Mouse (Mus musculus): ENCODE data around the gene Gse1. TPM values are rescaled to one million over a fixed set of nuclear protein-coding genes. Genes with fewer than 3 reads are reported as not detected.

Gse1 gene
- polyA plus RNA-seq, 1 experiment from 2014 or later, result 24.0 TPM

DNA sequence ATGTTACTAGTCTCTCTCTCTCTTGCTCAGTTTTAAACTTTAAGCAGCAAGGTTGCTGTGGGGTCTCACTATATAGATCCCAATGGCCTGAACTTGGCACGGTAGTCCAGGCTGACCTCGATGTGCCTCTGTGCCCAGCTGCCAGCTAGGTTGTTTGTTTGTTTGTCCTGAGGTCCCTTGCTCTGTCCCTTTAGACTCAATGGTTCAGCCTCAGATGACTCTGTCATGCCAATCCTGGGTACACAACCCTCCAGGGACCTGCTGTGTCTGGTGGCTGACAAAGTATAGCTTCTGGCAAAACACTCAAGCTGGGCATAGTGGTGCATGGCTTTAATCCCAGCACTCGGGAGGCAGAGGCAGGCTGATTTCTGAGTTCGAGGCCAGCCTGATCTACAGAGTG is 20.2 kb downstream of the Gse1 start:
- ATAC-seq, result no peak
- H3K4me3 ChIP-seq, result no peak overlapping the region
- no peaks in the 10 kb centered on the region for H3K9me3 ChIP-seq (replicated peaks)
- 92% methylated on average over 4 of the region's 4 CpGs for WGBS
- H3K27me3 ChIP-seq, result no peaks in the 10 kb centered on the region
- H3K4me2 ChIP-seq, result no peak overlapping the region
- H3K4me1 ChIP-seq, result peaks cover 16% of the 10 kb centered on the region
- no peak overlapping the region for H3K27ac ChIP-seq
- no peak overlapping the region for H3K9ac ChIP-seq
- no peaks in the 10 kb centered on the region for H3K36me3 ChIP-seq (ENCODE audit: poor library complexity, severe bottlenecking)

DNA sequence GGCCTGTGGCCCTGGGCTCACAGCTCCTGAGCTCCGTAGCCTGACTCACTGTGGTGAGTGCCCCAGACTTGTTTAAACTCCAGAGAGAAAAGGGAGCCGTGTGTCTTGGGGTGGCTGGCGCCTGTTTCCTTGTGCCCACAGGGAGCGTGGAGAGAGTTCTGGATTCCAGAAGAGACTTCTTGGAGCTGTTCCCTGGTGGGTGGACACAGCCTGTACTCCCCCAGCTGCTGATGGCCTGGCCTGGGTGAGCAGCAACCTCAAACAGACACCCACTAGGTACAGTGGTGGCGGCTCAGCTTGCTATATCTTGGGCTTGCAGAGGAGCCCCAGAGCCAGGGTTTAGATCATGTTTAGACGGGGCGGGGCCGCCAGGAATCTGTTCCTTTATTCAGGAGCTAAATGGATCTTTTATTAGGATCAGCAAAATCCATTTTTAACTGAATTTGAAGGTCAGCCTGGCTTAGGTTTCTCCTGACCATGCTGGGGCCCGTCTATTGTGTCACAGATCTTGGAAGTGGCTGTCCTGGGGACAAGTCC is 21.6 kb downstream of the Gse1 start:
- Histone ChIP-seq H3K9me3 (replicated peaks) (no peaks in the 10 kb centered on the region), H3K36me3 (ENCODE audit: poor library complexity, severe bottlenecking) (no peaks in the 10 kb centered on the region), H3K27me3 (no peaks in the 10 kb centered on the region), H3K27ac (no peak overlapping the region), H3K4me1 (peaks cover 17% of the 10 kb centered on the region), H3K9ac (no peak overlapping the region; the same call in 1 of the 2 replicates), H3K4me2 (no peak overlapping the region), H3K4me3 (no peak overlapping the region)
- ATAC-seq, result no peak
- WGBS, result 64% methylated on average over 9 of the region's 9 CpGs

DNA sequence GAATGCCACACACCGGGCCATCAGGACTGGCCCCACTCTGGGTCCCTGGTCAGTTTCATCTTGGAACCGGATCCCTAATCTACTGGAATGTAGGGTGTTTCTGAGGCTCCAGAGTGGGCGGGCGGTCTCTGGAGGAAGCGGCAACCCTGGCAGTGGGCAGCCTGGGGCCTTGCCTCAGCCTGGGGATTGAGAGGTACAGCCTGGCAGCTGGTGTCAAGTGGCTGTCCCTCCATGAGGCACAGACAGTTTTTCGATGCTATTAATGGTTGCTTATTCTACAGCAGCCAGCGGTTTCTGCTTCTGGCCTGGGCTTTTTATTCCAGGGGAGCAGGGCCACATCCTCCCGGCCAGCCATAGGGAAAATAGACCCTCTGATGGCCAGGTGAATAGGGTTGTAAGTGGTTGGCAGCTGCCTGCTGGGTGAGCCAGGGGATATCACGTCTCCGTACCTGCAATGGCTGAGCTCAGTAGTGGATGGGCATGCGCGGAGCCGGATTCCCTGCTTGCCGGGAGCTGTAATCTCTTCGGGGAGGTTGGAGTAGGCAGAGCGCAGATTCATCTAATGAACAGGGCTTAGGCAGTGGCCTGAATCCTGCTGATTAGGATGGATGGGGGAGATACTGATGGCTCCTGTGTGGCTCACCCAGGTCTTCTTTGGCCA is 22.6 kb downstream of the Gse1 start:
- H3K9ac ChIP-seq, result 0 out of 2 replicates have a peak overlapping the region, but pooled peaks have one; percentile 30
- H3K9me3 ChIP-seq (replicated peaks), result no peaks in the 10 kb centered on the region
- peaks cover 22% of the 10 kb centered on the region for H3K4me1 ChIP-seq
- H3K4me2 ChIP-seq, result no peak overlapping the region
- WGBS, result 66% methylated on average over 16 of the region's 16 CpGs
- peak overlapping the region; percentile 54; the same call in 1 of the 2 replicates for H3K27ac ChIP-seq
- ATAC-seq, result no peak
- no peak overlapping the region for H3K4me3 ChIP-seq
- 0 out of 2 replicates have a peak, but pooled peaks cover 3% of the 10 kb centered on the region for H3K27me3 ChIP-seq
- no peaks in the 10 kb centered on the region for H3K36me3 ChIP-seq (ENCODE audit: poor library complexity, severe bottlenecking)

DNA sequence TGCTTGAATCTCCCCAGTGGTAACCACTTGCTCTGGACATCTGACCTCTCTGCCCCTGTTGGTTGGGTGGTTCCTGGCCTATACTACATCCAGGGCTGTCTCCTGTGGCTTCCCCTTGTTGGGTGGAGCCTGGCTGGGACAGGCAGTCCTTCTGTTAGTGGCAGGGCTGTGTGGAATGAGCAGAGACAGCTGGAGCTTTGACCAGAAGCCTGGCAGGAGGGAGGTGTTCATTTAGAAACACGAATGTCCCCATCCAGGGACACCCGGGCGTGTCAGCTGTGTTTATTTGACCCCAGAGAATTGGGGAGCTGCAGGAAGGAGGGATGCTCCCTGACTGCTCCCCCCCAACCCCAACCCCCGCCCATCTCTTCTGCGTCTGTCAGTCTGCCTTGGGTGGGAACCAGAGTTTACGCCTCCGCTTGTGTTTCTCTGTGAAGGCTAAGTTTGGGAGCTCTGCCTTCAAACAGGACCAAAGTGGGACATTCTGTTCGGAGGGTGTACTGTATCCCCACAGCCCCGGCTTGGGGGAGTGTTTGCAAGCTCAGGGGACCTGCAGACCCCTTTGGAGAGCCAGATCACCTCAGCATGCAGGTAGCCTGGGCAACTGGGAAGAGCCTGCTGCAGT is 23.3 kb downstream of the Gse1 start:
- no peak for ATAC-seq
- Histone ChIP-seq H3K27me3 (0 out of 2 replicates have a peak, but pooled peaks cover 3% of the 10 kb centered on the region), H3K4me3 (no peak overlapping the region), H3K4me1 (peaks cover 24% of the 10 kb centered on the region), H3K36me3 (ENCODE audit: poor library complexity, severe bottlenecking) (no peaks in the 10 kb centered on the region), H3K9ac (0 out of 2 replicates have a peak overlapping the region, but pooled peaks have one; percentile 30), H3K9me3 (replicated peaks) (no peaks in the 10 kb centered on the region), H3K27ac (peak overlapping the region; percentile 31; the same call in 1 of the 2 replicates), H3K4me2 (no peak overlapping the region)
- 71% methylated on average over 9 of the region's 9 CpGs for WGBS

DNA sequence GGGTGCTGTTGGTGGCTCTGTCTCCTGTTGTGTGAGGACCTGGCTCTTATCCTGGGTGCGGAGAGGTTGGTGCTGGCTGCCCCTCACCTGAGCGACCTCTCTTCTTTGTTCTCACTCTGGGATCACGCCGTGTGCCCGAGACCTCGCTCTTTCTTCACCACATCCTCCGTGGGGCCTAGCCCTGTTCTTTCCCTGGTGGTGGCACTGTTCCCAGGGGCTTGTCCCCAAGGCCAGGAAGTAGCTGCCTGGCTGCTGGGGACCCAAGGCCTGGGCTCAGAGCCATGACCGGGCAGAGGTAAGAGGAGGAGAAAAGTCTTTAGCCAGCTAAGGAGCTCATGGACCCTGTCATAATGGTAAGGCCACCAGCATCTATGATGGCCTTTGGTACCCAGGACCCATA is 25.4 kb downstream of the Gse1 start:
- Histone ChIP-seq H3K36me3 (ENCODE audit: poor library complexity, severe bottlenecking) (no peaks in the 10 kb centered on the region), H3K9me3 (replicated peaks) (no peaks in the 10 kb centered on the region), H3K4me1 (peaks cover 37% of the 10 kb centered on the region), H3K27ac (no peak overlapping the region), H3K4me2 (no peak overlapping the region), H3K4me3 (no peak overlapping the region), H3K9ac (no peak overlapping the region), H3K27me3 (0 out of 2 replicates have a peak, but pooled peaks cover 3% of the 10 kb centered on the region)
- ATAC-seq, result no peak
- WGBS, result 71% methylated on average over 8 of the region's 8 CpGs

DNA sequence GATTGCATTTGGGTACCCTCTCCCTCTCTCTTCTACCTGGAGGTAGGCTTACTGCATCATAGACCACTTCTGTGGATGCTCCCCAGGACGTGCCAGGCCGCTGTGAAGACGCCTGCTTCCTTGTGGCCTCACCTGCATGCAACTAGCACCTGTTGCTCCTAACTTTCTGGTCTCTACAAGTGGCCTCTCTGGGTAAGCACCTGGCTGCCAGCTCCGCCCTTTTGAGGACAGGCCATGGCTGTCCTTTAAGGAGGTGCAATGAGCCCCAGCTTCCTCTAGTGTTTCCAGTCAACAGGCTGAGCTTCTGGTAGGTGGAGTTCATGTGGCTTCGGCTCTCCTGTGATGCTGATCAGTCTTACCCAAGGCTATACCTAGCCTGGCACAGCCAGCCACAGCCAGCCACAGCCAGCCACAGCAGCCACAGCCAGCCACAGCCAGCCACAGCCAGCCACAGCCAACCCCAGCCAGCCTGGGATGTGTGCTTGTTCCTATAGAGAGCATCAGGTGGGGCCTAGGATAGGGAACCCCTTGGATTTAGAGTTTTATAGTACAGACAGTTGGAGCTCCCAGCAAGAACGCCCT is 27.2 kb downstream of the Gse1 start:
- Histone ChIP-seq H3K4me2 (no peak overlapping the region), H3K9ac (no peak overlapping the region)
- WGBS, result 88% methylated on average over 6 of the region's 6 CpGs

DNA sequence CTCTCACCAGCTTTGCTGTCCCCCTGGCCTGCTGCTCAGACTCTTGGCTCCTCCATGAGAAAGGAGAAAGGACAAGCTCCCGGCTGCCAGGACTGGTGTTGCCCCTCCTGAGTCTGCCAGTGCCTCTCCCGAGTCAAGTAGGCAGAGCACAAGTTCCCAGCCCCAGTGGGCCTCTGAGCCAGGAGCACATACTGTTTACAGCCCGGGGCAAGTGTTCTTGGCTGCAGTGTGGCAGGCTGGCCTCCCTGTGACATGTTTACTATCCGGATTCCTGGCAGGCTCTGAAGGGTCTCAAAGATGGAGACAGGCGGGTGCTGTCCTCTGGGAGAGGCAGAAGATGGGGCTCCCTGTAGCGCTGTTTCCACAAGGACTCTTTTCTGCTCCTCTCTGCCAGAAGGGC is 28.7 kb downstream of the Gse1 start:
- WGBS, result 37% methylated on average over 6 of the region's 6 CpGs
- no peaks in the 10 kb centered on the region for H3K36me3 ChIP-seq (ENCODE audit: poor library complexity, severe bottlenecking)
- H3K9ac ChIP-seq, result no peak overlapping the region
- H3K27me3 ChIP-seq, result 0 out of 2 replicates have a peak, but pooled peaks cover 3% of the 10 kb centered on the region
- H3K4me2 ChIP-seq, result no peak overlapping the region
- H3K27ac ChIP-seq, result no peak overlapping the region
- no peaks in the 10 kb centered on the region for H3K9me3 ChIP-seq (replicated peaks)
- peaks cover 36% of the 10 kb centered on the region for H3K4me1 ChIP-seq
- no peak overlapping the region for H3K4me3 ChIP-seq
- no peak; the same call in 1 of the 2 replicates for ATAC-seq

More for the DNA sequence above, 27.2 kb downstream of the Gse1 start:
- Histone ChIP-seq H3K27me3 (0 out of 2 replicates have a peak, but pooled peaks cover 3% of the 10 kb centered on the region), H3K27ac (no peak overlapping the region), H3K9me3 (replicated peaks) (no peaks in the 10 kb centered on the region), H3K4me3 (no peak overlapping the region), H3K4me1 (peaks cover 34% of the 10 kb centered on the region), H3K36me3 (ENCODE audit: poor library complexity, severe bottlenecking) (no peaks in the 10 kb centered on the region)
- ATAC-seq, result no peak

DNA sequence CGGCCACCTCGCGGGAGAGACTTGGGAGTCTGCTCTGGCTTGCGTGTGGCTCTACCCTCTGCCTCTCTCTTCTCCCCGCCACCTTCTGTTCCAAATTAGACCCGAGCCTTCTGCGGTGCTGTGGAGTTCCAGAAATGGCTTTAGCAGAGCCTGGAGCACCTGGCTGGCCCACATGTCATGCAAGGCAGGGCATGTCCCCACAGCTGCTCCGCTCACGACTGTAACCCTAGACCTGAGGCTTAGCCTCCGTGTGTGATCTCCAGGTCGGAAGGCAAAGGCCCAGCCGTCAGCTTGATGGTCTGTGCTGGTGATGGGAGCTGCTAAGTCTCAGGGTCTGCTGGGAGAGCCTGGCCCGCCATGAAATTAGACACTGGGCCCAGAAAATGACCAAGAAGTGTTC is 30.9 kb downstream of the Gse1 start:
- Histone ChIP-seq H3K4me1 (peaks cover 47% of the 10 kb centered on the region), H3K36me3 (ENCODE audit: poor library complexity, severe bottlenecking) (no peaks in the 10 kb centered on the region), H3K27me3 (0 out of 2 replicates have a peak, but pooled peaks cover 3% of the 10 kb centered on the region), H3K27ac (no peak overlapping the region), H3K9ac (no peak overlapping the region), H3K9me3 (replicated peaks) (no peaks in the 10 kb centered on the region), H3K4me3 (no peak overlapping the region), H3K4me2 (no peak overlapping the region)
- 91% methylated on average over 13 of the region's 13 CpGs for WGBS
- no peak for ATAC-seq

- H3K27ac ChIP-seq, result no peak overlapping the region
- no peak overlapping the region for H3K4me2 ChIP-seq
- no peak overlapping the region for H3K4me3 ChIP-seq
- H3K27me3 ChIP-seq, result no peaks in the 10 kb centered on the region
- H3K36me3 ChIP-seq (ENCODE audit: poor library complexity, severe bottlenecking), result no peaks in the 10 kb centered on the region
- peaks cover 57% of the 10 kb centered on the region for H3K4me1 ChIP-seq
- no peak overlapping the region; the same call in 1 of the 2 replicates for H3K9ac ChIP-seq
- no peaks in the 10 kb centered on the region for H3K9me3 ChIP-seq (replicated peaks)
- 77% methylated on average over 5 of the region's 5 CpGs for WGBS
- no peak for ATAC-seq
Observed at GRCm38 (mm10) chr8:120260677-120261076, 32.4 kb downstream of the Gse1 start.

DNA sequence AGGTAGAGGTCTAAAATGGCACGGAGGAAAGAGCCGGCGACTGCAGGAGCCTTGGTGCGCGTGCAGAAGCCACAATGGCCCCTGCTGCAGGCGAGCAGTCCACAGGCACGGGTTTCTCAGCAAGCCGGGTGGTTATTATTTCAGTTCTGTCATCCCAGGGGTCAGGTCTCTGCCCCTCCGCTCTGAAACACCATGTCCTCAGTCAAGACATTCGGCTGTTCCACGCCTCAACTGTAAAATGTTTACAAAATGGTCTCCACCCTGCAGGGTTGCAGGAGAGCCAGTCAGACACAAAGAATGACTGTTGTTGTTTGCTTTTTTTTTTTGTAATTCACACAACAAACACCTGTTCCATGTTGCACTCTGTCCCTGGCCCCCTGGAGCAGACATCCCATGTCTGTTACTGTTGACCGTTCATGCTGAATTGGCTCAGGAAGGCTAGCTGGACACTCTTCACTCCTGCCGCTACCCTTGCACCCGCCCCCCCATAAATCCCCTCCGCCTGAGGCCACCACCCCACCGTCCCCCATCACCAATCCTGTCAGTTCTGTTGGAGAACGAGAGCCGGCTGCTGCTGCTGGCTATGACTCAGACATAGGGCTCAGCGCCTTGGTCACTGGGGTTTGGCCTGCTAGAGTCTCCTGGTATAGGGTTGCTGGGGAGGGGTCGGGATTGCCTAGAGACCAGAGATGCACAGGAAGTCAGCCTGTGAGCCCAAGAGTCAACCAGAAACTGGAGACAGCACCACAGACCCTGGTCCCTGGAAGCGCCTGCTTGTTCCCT is 33.3 kb downstream of the Gse1 start:
- Histone ChIP-seq H3K27ac (peak overlapping the region; percentile 16; the same call in 1 of the 2 replicates), H3K4me3 (no peak overlapping the region), H3K4me1 (peaks cover 63% of the 10 kb centered on the region), H3K9ac (no peak overlapping the region), H3K27me3 (no peaks in the 10 kb centered on the region), H3K36me3 (ENCODE audit: poor library complexity, severe bottlenecking) (no peaks in the 10 kb centered on the region), H3K9me3 (replicated peaks) (no peaks in the 10 kb centered on the region), H3K4me2 (no peak overlapping the region)
- 45% methylated on average over 21 of the region's 21 CpGs for whole genome bisulfite sequencing
- ATAC-seq, result no peak

- H3K4me2 ChIP-seq, result no peak overlapping the region
- 89% methylated on average over 5 of the region's 5 CpGs for WGBS
- no peaks in the 10 kb centered on the region for H3K9me3 ChIP-seq (replicated peaks)
- H3K27me3 ChIP-seq, result no peaks in the 10 kb centered on the region
- H3K36me3 ChIP-seq (ENCODE audit: poor library complexity, severe bottlenecking), result no peaks in the 10 kb centered on the region
- H3K9ac ChIP-seq, result no peak overlapping the region
- H3K27ac ChIP-seq, result no peak overlapping the region; the same call in 1 of the 2 replicates
- ATAC-seq, result no peak
- H3K4me3 ChIP-seq, result no peak overlapping the region
- H3K4me1 ChIP-seq, result peaks cover 72% of the 10 kb centered on the region
Observed at GRCm38 (mm10) chr8:120263879-120264278, 35.6 kb downstream of the Gse1 start.
